Mouse (Mus musculus) heart, postnatal 14 days (tissue): ENCODE data around the gene Olfr285. TPM values are rescaled to one million over a fixed set of nuclear protein-coding genes. Genes with fewer than 3 reads are reported as not detected.

ENCODE experiments used
- DNase-seq, 2 experiments: peaks; one replicate each; pipeline ENCODE4 v3.0.0; 2021 to 2022
- intact Hi-C: fragments of 180-260 bp; cut with DNase I; formaldehyde crosslinking; loops from one replicate; pipeline ENCODE4 v1.15.1; 2025
- long read RNA-seq, 2 experiments: library from polyadenylated mRNA; stranded (forward); transcript quantifications; one replicate each; pipeline ENCODE4 v2.0.0; 2021
- total RNA-seq, 2 experiments: library from RNA; stranded (reverse); gene quantifications; 2 replicates each; pipeline ENCODE4 v1.2.3; 2021

Olfr285 gene
- total RNA-seq: not detected
- long read RNA-seq, experiment 1: 0 reads
- long read RNA-seq, experiment 2: 0 reads

GRCm38 (mm10) chr15:98317177-98317724, at the start of gene Olfr285:
TSS of gene Olfr285 (minus strand) at chr15:98317353.
- DNase-seq: no peak
- intact Hi-C loops: no loop called here

GRCm38 (mm10) chr15:98340887-98341286, 23.7 kb upstream of the Olfr285 start, which contains the start of gene Olfr284:
TSS of gene Olfr284 (minus strand) at chr15:98340987.
- intact Hi-C loops: no loop called here
- DNase-seq: no peak

DNA sequence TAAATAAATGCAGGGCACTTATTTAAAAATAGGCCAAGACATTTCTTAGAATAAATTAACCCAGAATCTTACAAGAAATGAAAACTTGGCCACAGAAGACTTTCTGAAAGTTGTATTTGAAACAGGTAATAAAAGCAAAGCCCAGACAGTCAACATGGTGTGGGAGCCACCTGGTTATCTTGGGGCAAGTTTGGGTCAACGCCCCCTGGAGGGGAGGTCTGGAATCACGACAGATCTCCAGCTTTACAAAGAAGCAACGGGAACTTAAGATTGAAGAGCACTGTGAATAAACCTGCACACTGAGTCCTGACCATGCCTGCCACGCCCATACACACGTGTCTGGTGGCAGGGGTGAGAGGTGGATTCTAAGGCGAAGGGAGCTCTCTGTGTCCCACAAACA, 1.4 kb downstream of the Olfr285 start:
- intact Hi-C loops: no loop called here
- no peak for DNase-seq

DNA sequence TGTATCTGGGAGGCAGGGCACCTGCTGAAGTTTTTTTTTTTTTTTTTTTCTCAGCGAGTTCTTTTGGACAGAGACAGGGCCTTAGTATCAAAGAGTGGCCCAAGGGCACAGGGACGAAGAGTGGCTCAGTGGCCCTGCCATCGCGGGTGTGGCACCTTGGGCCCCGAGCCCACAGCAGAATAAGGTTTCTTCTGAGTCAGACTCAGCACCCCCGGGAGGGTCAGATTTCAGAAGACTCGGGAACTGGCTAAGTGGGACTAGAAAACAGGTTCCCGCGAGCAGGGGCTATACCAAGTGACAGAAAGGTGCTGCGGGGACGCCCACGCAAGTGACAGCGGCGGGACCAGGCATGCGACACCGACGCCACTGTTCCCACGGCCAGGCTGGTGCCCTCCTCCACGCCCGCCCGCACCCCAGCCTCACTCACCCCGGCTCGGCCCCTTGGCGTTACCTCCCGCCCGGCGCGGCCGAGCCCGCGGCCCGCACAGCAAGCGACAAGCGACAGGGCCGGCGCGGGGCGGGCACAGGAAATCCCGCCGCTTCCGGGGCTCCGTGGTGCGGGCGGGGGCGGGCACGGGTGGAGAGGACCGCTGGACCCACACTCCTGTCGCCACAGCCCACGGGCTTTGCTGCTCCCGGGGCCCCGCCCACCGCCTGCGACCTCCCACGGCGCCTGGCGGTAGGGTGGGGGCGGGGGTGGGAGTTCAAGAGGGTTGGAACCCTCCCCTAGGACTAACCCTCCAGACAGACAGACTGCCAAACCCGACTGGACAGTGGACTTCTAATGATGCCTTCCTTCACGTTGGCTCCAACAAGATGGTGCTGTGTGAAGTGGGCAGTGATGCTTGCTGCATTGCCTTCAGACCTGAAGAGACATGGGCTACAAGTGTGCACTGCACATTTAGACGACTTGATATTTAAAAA, 21.3 kb downstream of the Olfr285 start, which contains the start of gene Zfp641:
Gene Zfp641 (minus strand): TSS at position 534 of the 924 bp plus-strand sequence.
- intact Hi-C loops: no loop called here
- DNase-seq: peak; percentile 52 to 60

- intact Hi-C loops: no loop called here
- DNase-seq: no peak
These were observed 23.5 kb downstream of the Olfr285 start for GRCm38 (mm10) chr15:98293651-98294050.

- DNase-seq: no peak
- intact Hi-C loops: no loop called here
These were observed 28.6 kb downstream of the Olfr285 start for GRCm38 (mm10) chr15:98288566-98288965.

GRCm38 (mm10) chr15:98286418-98286817, 30.7 kb downstream of the Olfr285 start:
- intact Hi-C loops: no loop called here
- DNase-seq: no peak

Other genes starting within 250 kb of the Olfr285 start
- gene Pfkm, start 224.8 kb downstream of the Olfr285 start, total RNA-seq: 100 to 1,000 TPM; 739 to 748 TPM
- 10 to 100 TPM; 12.9 to 13.7 TPM for gene Senp1, start 223.6 kb downstream of the Olfr285 start, total RNA-seq
- gene Asb8, start 151.7 kb downstream of the Olfr285 start, total RNA-seq: 100 to 1,000 TPM in 1 of 2 experiments, 10 to 100 TPM in 1; 99.8 to 111 TPM
- gene Ccdc184, start 150.2 kb downstream of the Olfr285 start, total RNA-seq: 1 to 10 TPM; 1.0 to 1.3 TPM
- not detected for gene Olfr288, start 121.8 kb downstream of the Olfr285 start, total RNA-seq
- gene Gm44579, start 96.4 kb downstream of the Olfr285 start, total RNA-seq: not detected
- gene Olfr287, start 96.3 kb downstream of the Olfr285 start, total RNA-seq: not detected
- gene Olfr286, start 82.9 kb downstream of the Olfr285 start, total RNA-seq: not detected
- gene H1fnt, start 60.1 kb downstream of the Olfr285 start, total RNA-seq: not detected
- 1 to 10 TPM; 5.8 to 6.3 TPM for gene Zfp641, start 21.2 kb downstream of the Olfr285 start, total RNA-seq
- not detected for gene Olfr284, start 23.6 kb upstream of the Olfr285 start, total RNA-seq
- gene Olfr283, start 63.6 kb upstream of the Olfr285 start, total RNA-seq: not detected
- not detected for gene Olfr282, start 113.9 kb upstream of the Olfr285 start, total RNA-seq
- gene Olfr281, start 135.2 kb upstream of the Olfr285 start, total RNA-seq: not detected
- gene OR5BS1P, start 152.5 kb upstream of the Olfr285 start, total RNA-seq: not detected
- not detected for gene Lalba, start 165.4 kb upstream of the Olfr285 start, total RNA-seq
- gene Olfr279, start 175.0 kb upstream of the Olfr285 start, total RNA-seq: not detected
- 10 to 100 TPM; 78.4 to 82.2 TPM for gene Kansl2, start 216.9 kb upstream of the Olfr285 start, total RNA-seq